Mouse (Mus musculus): Measurements from ENCODE around the gene Zdhhc23. TPM values are rescaled to one million over a fixed set of nuclear protein-coding genes. Genes with fewer than 3 reads are reported as not detected.

Zdhhc23 gene
- polyA plus RNA-seq, 1 experiment from 2014 or later: 1.4 TPM

DNA sequence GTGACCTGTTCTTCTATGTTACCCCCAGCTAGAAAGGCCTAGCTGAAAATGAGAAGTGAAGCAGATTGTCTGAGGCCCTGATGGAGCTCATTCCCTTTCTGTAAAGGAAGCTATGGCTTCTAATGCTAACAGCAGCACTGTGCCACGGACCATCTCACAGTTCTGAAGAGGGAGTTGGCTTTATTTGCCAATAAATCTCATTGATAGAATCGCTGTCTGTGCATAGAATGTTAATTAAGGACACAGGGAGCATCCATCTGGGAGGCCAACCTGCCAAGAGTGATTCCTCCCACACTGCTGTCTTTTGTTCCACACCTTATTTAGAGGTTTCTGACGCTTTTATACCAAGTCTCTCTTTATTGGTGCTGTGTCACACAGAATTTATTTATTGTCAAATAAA is 48.1 kb downstream of the Zdhhc23 start:
- Histone ChIP-seq H3K9ac (0 out of 2 replicates have a peak overlapping the region, but pooled peaks have one; percentile 0), H3K27ac (replicated peaks) (peak overlapping the region; percentile 81), H3K4me1 (replicated peaks) (peaks cover 18% of the 10 kb centered on the region), H3K36me3 (no peaks in the 10 kb centered on the region), H3K9me3 (no peaks in the 10 kb centered on the region), H3K27me3 (no peaks in the 10 kb centered on the region), H3K4me2 (no peak overlapping the region), H3K4me3 (no peak overlapping the region)
- 20% methylated on average over 3 of the region's 3 CpGs for WGBS
- peak; percentile 91 for ATAC-seq (ENCODE audit: low read depth)

DNA sequence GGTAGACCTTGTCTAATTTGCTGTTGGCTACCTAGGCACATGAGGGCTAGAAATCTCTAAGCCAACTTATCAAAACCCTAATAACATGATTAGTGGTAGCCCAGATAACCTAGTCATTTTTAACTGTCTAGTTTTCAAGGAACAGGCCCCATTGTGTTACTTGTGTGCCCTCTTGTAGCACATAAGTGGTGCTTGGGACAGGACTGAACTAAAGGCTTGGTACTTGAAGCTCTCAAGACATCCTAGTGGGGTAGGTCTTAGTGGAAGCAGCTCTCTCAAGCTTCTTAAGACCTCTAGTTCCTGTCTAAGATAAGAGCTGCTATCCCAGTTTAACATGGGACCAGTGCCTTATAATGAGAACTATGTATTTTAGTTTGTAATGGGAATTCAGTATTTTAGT is 49.0 kb downstream of the Zdhhc23 start:
- Histone ChIP-seq H3K4me2 (no peak overlapping the region), H3K9me3 (no peaks in the 10 kb centered on the region), H3K27ac (replicated peaks) (no peak overlapping the region), H3K36me3 (no peaks in the 10 kb centered on the region), H3K9ac (no peak overlapping the region), H3K4me3 (no peak overlapping the region), H3K4me1 (replicated peaks) (peaks cover 19% of the 10 kb centered on the region), H3K27me3 (no peaks in the 10 kb centered on the region)
- no peak for ATAC-seq (ENCODE audit: low read depth)

DNA sequence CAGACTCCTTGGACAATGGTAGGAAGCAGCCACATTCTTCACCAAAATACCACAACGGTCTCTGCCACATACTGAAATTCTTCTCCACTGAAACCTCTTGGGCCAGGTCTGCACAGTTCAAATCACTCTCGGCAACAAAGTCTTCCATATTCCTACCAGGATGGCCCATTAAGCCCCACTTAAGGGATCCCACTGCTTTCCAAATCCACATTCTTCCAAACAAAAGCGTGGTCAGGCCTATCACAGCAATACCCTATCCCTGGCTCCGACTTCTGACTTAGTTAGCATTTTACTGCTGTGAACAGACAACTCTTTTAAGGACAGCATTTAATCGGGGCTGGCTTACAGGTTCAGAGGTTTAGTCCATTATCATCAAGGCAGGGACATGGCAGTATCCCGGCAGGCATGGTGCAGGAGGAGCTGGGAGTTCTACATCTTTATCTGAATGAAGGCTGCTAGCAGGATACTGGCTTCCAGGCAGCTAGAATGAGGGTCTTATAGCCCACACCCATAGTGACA is 53.2 kb downstream of the Zdhhc23 start, which contains the start of gene Qtrt2:
TSS of gene Qtrt2 (minus strand) at position 469 of the 519 bp plus-strand sequence.
- H3K4me3 ChIP-seq: no peak within 1 kb of the TSS
- no peak within 1 kb of the TSS for H3K9ac ChIP-seq
- H3K27me3 ChIP-seq: no peaks in the 10 kb centered on the region
- H3K9me3 ChIP-seq: no peaks in the 10 kb centered on the region
- ATAC-seq (ENCODE audit: low read depth): no peak
- peak within 1 kb of the TSS; percentile 49 for H3K27ac ChIP-seq (replicated peaks)
- peaks cover 17% of the 10 kb centered on the region for H3K4me1 ChIP-seq (replicated peaks)
- WGBS: 36% methylated on average over 6 of the region's 6 CpGs
- H3K4me2 ChIP-seq: no peak within 1 kb of the TSS
- no peaks in the 10 kb centered on the region for H3K36me3 ChIP-seq

DNA sequence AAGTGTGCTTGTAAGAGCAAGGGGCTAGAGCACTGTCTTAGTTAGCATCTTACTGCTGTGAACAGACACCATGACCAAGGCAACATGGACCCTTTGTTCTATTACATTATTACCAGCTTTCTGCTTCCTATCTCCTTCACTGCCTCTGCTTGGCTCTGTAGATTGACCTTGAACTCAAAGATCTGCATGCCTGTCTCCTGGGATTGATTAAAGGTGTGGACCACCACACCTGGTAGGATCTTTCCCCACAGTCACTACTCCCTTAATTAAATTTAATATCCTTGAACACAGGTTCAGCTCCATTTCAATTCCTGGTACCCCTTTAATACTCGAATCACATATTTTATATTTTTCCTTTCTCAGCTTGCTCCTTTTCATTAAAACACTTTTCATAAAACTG is 53.7 kb downstream of the Zdhhc23 start:
- no peak overlapping the region for H3K4me3 ChIP-seq
- H3K27ac ChIP-seq (replicated peaks): peak overlapping the region; percentile 49
- no peak for ATAC-seq (ENCODE audit: low read depth)
- no peak overlapping the region for H3K9ac ChIP-seq
- H3K36me3 ChIP-seq: no peaks in the 10 kb centered on the region
- no peaks in the 10 kb centered on the region for H3K9me3 ChIP-seq
- H3K4me2 ChIP-seq: no peak overlapping the region
- H3K4me1 ChIP-seq (replicated peaks): peaks cover 12% of the 10 kb centered on the region
- no peaks in the 10 kb centered on the region for H3K27me3 ChIP-seq
- 89% methylated on average over 1 of the region's 1 CpGs for WGBS

DNA sequence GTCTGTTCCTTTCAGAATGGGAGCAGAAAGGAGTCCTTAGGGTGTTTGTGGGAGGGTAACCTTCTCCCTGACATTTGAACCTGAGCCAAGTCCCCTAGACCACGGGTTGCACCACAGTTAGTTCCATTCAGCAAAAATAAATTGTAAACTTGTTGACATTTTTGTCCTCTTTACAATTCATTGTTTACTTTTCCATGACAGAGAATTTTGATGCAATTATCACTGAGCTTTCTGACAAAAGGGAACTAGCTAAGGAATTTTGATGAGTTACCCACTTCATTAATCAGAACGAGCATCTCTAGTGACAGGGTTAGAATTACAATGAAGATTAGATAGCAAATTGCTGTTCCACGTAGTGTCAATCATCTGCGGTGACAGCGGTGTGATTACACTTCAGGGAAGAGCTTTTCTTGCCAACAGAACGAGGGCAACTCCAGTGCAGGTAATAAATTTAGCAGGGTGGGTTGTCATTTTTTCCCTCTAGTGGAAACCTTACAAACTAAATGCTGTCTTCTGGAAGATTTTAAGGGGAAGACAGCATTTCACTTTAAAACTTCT is 54.5 kb downstream of the Zdhhc23 start:
- Histone ChIP-seq H3K9me3 (no peaks in the 10 kb centered on the region), H3K27ac (replicated peaks) (0 out of 2 replicates have a peak overlapping the region, but pooled peaks have one; percentile 42), H3K27me3 (no peaks in the 10 kb centered on the region), H3K9ac (no peak overlapping the region), H3K4me1 (replicated peaks) (peaks cover 11% of the 10 kb centered on the region), H3K4me2 (no peak overlapping the region), H3K4me3 (no peak overlapping the region), H3K36me3 (no peaks in the 10 kb centered on the region)
- 56% methylated on average over 6 of the region's 6 CpGs for WGBS
- no peak for ATAC-seq (ENCODE audit: low read depth)

DNA sequence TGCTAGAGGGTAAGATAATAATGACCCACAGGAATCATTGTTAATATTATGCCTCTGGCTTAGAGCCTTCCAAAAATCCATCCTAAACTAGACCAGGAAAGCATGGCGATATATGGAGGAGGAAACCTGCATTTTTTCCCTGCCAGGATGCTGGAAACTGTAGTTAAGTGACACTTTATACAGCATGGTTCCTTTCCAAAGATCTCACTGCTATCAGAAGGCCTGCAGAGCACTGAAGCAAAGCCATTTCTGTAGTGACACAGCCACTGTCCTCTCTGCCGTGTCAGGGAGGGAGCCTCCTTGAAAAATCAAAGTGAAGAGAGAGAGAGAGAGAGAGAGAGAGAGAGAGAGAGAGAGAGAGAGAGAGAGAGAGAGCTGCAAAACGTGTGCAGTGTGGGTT is 57.0 kb downstream of the Zdhhc23 start:
- H3K27ac ChIP-seq (replicated peaks): no peak overlapping the region
- H3K4me1 ChIP-seq (replicated peaks): peaks cover 11% of the 10 kb centered on the region
- no peak overlapping the region for H3K9ac ChIP-seq
- no peaks in the 10 kb centered on the region for H3K36me3 ChIP-seq
- no peaks in the 10 kb centered on the region for H3K27me3 ChIP-seq
- H3K4me3 ChIP-seq: no peak overlapping the region
- H3K9me3 ChIP-seq: no peaks in the 10 kb centered on the region
- no peak for ATAC-seq (ENCODE audit: low read depth)
- H3K4me2 ChIP-seq: no peak overlapping the region
- 68% methylated on average over 3 of the region's 3 CpGs for WGBS

DNA sequence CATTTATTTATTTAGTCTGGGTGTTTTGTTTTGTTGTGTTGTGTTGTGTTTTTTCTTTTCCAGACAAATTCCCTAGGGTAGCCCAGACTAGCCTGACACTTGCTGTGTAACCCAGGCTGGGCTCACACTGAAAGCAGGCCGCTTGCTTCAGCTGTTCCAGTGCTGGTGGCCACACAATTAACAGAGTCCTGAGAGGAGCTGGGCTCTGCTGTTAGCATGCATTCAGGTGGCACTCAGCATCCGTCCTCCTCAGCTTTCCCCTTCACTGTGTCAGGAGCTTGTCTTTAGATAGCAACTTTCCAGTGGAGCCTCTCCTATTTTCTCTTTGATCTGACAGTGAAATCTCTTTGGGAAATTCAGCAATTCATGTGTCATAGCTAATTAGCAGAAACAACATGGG is 57.6 kb downstream of the Zdhhc23 start:
- no peak overlapping the region for H3K9ac ChIP-seq
- 72% methylated on average over 2 of the region's 2 CpGs for WGBS
- H3K4me2 ChIP-seq: no peak overlapping the region
- no peaks in the 10 kb centered on the region for H3K27me3 ChIP-seq
- no peaks in the 10 kb centered on the region for H3K36me3 ChIP-seq
- ATAC-seq (ENCODE audit: low read depth): no peak
- H3K4me1 ChIP-seq (replicated peaks): peaks cover 11% of the 10 kb centered on the region
- H3K27ac ChIP-seq (replicated peaks): no peak overlapping the region
- H3K9me3 ChIP-seq: no peaks in the 10 kb centered on the region
- H3K4me3 ChIP-seq: no peak overlapping the region

DNA sequence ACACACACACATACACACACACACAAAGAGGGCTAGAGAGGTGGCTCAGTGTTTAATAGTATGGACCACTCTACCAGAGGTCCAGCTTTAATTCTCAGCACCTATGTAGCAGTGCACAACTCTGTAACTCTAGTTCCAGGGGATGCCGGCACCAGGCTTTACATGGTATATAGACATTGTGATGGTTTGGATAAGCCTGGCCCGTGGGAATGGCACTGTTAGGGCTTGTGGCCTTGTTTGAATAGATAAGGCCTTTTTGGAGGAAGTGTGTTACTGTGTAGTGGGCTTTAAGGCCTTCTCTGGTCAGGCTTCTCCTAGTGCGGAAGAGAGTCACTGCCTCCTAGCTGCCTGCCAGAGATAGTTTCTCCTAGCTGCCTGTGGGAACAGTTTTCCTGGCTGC is 60.7 kb downstream of the Zdhhc23 start:
- Histone ChIP-seq H3K9me3 (no peaks in the 10 kb centered on the region), H3K36me3 (0 out of 2 replicates have a peak, but pooled peaks cover 4% of the 10 kb centered on the region), H3K27ac (replicated peaks) (no peak overlapping the region), H3K4me1 (replicated peaks) (no peaks in the 10 kb centered on the region), H3K27me3 (no peaks in the 10 kb centered on the region), H3K9ac (no peak overlapping the region), H3K4me2 (no peak overlapping the region), H3K4me3 (no peak overlapping the region)
- WGBS: 89% methylated on average over 3 of the region's 3 CpGs
- ATAC-seq (ENCODE audit: low read depth): no peak

Small RNA genes lying within 50 kb of the gene (microRNA-seq; reads per million reads assigned to microRNA genes)
- gene Mir3470b: not detected

Other genes with a start within 250 kb of the Zdhhc23 start
- gene Drd3, start 225.8 kb downstream of the Zdhhc23 start, polyA plus RNA-seq (2015; fragmentation: Nextera tagmentation; extraction: Ambion mirVana): not detected in 2 replicates
- gene Ccdc191, start 90.0 kb downstream of the Zdhhc23 start, polyA plus RNA-seq (2015; fragmentation: Nextera tagmentation; extraction: Ambion mirVana): 8.2 and 8.9 TPM in 2 replicates
- 19.4 and 22.2 TPM in 2 replicates for gene Qtrt2, start 53.0 kb downstream of the Zdhhc23 start, polyA plus RNA-seq (2015; fragmentation: Nextera tagmentation; extraction: Ambion mirVana)
- gene Gramd1c, start 83.6 kb upstream of the Zdhhc23 start, polyA plus RNA-seq (2015; fragmentation: Nextera tagmentation; extraction: Ambion mirVana): 2.3 and 2.8 TPM in 2 replicates
- 91.6 and 95.5 TPM in 2 replicates for gene Atp6v1a, start 159.9 kb upstream of the Zdhhc23 start, polyA plus RNA-seq (2015; fragmentation: Nextera tagmentation; extraction: Ambion mirVana)
- 54.8 and 65.1 TPM in 2 replicates for gene Naa50, start 160.0 kb upstream of the Zdhhc23 start, polyA plus RNA-seq (2015; fragmentation: Nextera tagmentation; extraction: Ambion mirVana)
- 1.9 and 3.6 TPM in 2 replicates for gene Usf3, start 193.5 kb upstream of the Zdhhc23 start, polyA plus RNA-seq (2015; fragmentation: Nextera tagmentation; extraction: Ambion mirVana)

Measured in neural tube, embryonic 13.5 days (tissue).